Mouse (Mus musculus): ENCODE data around the gene Atg9b.
A peak's percentile ranks its signal among the peaks of the same experiment; 100 is the strongest.

The Atg9b gene

DNA sequence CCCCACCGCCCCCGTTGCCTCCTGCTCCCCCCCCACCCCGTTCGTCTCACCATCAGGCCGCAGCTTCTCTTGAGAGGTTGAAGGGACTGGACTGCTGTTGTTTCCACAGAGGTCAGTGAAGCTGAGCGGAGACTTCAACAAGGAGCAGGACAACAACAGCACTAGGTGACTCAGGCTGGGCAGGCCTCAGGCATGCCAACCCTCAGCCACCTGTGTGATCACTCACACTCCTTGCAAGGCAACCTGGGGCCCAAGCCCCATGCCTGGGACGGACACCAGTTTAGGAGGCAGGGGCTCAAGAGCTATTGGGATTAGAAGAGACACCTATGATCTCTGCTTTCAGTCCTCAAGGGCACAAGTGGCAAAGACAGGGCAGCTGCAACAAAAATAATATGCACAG is at the start of gene Atg9b:
Gene Atg9b (minus strand): TSS at position 280 of the 400 bp plus-strand sequence.
- DNase-seq (ENCODE audit: low spot score): no peak

DNA sequence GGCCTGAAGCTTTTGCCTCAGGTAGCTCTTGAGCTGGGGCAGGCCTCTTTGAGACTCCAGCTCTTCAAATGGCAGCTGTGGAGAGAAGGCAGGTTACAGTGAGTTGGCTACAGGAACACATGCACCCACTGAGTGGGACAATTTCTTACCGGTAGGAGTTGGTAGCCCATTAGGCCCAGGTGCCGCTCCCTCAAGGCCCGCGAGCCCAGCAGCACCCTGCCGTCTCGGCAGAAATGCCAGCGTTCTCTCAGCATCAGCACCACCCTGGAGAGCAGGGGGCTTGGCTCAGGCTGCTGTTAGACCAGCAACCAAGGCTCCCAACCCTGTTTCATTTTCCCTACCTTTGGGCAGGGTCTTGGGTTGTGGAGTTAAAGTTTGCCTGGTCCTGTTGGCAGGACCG is 49.2 kb upstream of the Atg9b start:
- DNase-seq (ENCODE audit: low spot score): no peak

GRCm38 (mm10) chr5:24433993-24434392 is 42.0 kb upstream of the Atg9b start:
- DNase-seq (ENCODE audit: low spot score): no peak

- no peak for DNase-seq (ENCODE audit: low spot score)
These were observed 36.7 kb upstream of the Atg9b start for GRCm38 (mm10) chr5:24428596-24428995.

DNA sequence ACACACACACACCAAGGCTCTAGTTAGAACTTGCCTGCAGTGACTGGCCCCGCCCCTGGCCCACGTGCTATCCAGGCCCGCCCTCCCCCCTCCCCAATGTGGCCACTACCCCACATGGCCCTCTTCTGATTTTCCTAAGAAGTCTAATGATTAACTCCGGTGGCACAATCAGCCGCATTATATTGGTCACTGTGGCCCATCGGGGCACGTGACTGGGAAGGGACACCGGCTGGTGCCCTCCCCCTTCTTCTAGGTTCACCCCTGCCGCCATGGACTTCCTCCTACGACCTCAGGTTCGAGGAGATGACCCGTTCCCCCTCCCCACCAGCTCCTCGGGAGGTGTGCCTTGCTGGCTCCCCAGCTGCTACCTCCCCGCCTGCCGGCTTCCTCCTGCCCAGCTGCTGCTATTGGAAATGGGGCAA is 36.0 kb upstream of the Atg9b start:
- DNase-seq (ENCODE audit: low spot score): no peak

GRCm38 (mm10) chr5:24427285-24427633 is 35.3 kb upstream of the Atg9b start:
- no peak for DNase-seq (ENCODE audit: low spot score)

DNA sequence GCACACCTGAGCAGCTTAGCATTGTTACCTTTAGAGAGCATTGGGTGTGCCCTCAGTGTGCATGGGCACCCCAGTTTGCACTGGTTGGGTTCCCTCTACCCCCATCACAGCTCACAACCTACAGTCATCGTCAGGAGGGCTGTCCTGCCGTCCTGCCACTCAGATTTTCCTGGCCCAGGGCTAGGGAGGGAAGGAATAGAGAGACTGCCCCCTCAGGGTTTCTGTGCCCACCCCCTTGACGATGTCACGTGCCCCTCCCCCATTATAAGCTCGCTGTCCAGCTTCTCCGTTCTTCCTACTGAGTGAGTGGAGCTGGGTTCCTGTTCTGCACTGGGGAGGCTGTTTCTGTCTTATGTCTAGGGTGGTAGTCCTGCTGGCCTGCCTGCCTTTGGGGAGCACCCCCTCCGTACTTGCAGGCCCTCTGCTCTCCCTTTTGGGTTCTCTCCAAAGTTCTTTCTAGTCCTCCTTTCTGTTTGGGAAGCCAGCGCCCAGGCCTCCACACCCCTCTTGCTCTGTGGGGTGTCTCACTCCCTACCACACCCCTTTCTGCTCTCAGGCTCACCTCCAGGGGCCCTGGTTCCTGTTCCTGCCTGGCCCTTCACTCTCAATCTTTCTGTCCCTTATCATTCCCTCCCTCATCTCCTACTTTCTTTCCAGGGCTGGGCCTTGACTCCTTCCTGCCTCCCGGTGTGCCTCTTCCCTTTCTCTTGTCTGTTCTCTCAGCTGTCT is 34.8 kb upstream of the Atg9b start:
- no peak for DNase-seq (ENCODE audit: low spot score)

GRCm38 (mm10) chr5:24426037-24426432 is 34.1 kb upstream of the Atg9b start:
- DNase-seq (ENCODE audit: low spot score): no peak

DNA sequence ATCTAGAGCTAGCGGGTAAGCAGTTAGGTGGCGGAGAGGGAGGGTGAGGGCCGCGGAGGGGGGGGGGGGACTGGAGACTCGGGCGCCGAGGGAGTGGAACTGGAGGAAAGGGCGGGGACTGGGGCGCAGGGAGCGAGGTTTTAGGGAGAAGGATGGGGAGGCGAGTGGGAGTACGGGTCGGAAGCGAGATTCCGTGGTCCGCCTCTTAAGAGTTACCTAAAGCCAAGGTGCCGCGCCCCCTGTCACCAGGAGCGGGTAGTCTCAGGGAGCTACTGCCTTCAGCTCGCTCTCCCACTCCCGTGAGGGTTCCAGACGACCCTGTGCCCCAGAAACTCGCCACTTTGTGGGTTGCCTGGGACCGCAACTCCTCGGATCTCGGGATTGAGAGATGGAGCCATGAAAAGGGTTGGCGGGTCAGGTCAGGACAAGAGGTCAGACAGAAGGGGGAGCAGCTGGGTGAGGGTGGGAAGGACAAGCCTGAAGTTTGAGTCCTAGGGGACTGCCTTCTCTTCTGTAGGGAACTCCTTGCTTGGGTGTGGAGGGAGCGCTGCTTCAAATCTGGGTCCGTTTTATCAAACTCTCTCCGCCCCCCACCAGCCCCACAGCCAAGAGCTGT is 33.6 kb upstream of the Atg9b start:
- DNase-seq (ENCODE audit: low spot score): peak; percentile 39

DNA sequence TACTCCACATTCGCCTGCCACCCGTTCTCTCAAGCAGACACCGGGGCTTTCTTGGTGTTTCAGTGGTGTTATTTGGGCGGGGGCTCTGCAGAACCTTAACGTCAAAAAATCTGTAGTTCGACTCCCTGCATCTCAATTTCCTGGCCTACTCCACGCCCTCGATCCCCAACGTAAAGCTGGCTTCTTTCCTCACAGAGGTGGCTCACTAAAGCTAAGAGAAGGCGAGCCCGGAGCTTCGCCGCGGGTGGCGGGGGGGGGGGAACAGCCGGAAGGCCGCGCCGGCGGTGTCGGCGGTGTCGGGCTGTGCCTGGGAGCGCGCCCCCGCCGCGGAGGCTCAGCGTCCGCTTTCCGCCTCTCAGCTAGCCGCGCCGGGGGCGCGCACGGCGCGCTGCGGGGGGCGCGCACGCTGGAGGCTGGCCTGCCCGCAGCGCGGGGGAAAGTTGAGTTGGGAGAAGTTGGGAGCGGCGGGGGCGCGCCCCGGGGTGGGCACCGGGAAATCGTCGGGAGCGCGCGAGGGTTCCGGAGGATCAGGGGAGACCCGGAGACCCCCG is 33.0 kb upstream of the Atg9b start:
- peak; percentile 76 for DNase-seq (ENCODE audit: low spot score)

DNA sequence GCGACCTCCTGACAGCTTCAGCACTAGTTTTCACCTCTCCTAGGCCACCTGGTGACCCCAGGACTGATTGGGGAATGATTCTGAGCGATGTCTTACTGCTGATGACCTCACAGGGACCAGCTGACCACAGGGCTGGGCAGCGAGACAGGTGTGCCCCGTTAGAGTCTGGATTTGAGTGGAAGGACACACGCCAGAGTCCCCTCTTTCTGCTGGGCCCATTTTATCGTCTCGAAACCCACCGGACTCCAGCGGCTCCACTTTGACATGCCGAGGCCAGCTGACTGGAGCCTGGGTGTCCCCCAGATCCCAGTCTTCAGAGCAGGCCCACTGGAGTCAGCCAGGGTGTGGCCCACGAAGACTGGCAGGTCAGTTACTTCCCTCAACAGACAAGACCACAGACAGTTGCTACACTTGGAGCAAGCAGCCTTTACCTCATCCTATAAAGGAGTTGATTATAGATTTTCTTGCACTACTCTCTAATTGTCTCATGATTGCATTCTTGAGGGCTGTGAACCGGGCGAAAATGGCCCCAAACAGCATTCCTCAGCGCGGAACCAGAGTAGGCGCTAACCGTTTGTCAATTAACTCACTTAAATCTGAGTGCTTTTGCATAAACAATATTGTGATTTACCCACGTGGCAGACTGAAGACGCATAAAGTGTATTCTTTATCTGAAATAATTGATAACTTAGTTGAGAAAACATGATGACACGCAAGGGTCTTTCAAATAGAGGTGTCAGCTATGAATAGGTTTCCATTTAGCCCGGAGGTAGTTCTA is 32.2 kb upstream of the Atg9b start:
- DNase-seq (ENCODE audit: low spot score): no peak

DNA sequence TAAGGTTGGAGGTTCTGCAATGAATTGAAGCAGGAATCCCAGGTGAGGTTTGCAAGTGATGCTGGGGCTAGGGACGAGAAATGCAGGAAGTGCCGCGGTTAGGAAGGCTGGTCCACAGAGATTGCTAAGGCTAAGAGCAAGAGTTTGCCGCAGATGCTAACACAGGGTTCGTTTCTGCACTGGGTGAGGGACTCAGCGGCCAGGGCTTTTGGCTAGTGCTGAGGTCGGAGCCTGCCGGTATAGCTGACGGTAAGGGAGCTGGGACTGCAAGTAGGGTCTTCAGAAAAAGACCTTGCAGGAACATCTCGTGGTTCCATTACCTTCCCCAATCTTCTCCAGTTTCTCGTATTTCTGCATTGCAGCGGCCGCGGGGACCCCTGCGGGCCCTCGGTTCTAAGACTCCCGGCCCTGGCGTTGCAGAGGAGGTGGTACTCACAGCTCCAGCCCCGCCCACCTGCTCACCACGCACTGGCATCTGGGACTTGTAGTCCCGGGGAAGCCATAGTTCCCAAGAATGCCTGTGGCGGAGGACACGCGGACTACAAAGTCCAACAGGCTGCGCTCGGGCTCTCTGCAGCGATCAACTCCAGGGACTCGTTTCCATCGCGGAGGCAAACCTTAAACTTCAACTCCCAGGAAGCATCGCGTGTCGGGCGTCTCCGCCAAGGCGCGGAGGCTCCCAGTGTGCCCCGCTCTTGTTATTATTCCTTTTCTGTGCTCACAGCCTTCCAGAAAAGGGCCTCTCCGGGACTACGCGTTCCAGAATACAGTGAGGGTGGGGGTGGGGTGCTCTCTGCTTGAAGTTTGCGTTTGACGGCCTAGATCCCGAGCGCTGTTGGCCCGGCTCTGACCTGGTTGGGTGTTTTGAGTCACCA is 31.4 kb upstream of the Atg9b start, which contains the start of the genes Cdk5 and Slc4a2:
Gene Cdk5 (minus strand): TSS at position 402 of the 875 bp plus-strand sequence.
Gene Slc4a2 (plus strand): TSS at position 709 of the 875 bp plus-strand sequence.
- peak; percentile 100 for DNase-seq (ENCODE audit: low spot score)

- no peak for DNase-seq (ENCODE audit: low spot score)
These were observed 28.4 kb upstream of the Atg9b start for GRCm38 (mm10) chr5:24420381-24420780.

DNA sequence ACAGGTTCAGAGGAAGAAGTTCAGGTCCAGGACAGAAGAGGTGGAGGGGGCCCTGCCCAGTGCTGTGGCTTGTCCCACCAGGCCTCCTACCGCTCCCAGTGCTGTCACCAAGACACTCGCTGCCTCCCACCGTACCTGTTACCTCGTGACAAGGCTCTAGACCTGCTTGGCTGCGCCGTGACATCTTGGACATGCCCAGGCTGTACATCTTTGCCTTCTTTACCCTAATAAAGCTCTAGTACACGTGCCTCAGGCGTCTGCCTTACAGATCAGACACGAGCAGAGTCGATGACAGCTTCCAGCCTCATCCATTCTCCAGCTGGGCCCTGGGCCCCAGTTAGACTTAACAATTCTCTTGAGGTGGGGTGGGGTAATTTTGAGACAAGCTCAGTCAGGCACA is 25.6 kb upstream of the Atg9b start:
- no peak for DNase-seq (ENCODE audit: low spot score)

GRCm38 (mm10) chr5:24416222-24416736 is 24.3 kb upstream of the Atg9b start:
- peak; percentile 49 for DNase-seq (ENCODE audit: low spot score)

DNA sequence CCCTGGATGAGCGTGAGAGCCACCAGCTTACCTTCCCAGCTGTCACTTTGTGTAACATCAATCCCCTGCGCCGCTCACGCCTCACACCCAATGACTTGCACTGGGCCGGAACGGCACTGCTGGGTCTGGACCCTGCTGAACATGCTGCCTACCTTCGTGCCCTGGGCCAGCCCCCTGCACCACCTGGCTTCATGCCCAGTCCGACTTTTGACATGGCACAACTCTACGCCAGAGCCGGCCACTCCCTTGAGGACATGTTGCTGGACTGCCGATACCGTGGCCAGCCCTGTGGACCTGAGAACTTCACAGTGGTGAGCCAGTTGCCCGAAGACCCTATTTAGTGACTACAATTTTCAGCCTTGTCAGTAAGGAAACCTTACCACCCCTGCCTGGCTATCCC is 22.0 kb upstream of the Atg9b start:
- DNase-seq (ENCODE audit: low spot score): no peak

- no peak for DNase-seq (ENCODE audit: low spot score)
These were observed 21.2 kb upstream of the Atg9b start, which contains the start of gene Asic3 for GRCm38 (mm10) chr5:24413042-24413693. Asic3 (plus strand) TSS chr5:24413392.

DNA sequence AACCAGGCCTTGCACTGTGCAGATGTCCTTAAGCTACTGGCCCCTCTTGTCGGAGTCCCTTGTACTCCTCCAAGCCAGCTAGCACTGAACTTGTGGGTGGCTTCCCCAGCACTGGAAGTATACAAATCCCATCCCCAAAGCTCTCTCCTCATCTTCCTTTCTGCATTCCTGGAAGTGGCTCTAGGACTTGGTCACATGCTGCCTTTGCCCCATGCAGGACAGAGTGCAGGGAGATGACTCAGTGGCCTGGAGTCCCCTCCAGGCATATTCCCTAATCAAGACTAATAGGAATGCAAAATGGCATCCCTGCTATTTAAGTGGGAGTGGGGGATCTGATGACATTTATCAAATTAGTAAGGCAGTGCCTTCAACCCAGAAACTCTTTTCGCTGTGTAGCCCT is 20.1 kb upstream of the Atg9b start:
- peak; percentile 24 for DNase-seq (ENCODE audit: low spot score)

DNA sequence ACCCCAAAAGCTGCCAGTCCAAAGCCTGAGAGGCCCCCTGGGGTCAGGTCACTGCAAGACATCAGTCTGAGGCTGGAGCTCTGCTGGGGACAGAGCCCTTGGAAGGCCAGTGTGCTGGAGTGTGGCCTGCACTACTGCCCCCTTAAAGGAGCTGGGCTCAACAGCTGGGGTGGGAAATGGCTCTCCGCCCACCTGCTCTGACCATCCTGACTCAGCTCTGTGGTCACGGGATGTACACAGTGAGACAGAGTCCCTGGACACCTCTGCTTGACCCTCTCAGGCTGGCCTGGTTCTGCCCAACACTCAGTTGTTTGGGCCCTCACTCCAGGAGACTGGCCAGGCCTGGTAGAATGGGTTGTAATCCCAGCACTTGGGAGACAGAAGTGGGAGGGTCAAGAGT is 17.5 kb upstream of the Atg9b start:
- no peak for DNase-seq (ENCODE audit: low spot score)

DNA sequence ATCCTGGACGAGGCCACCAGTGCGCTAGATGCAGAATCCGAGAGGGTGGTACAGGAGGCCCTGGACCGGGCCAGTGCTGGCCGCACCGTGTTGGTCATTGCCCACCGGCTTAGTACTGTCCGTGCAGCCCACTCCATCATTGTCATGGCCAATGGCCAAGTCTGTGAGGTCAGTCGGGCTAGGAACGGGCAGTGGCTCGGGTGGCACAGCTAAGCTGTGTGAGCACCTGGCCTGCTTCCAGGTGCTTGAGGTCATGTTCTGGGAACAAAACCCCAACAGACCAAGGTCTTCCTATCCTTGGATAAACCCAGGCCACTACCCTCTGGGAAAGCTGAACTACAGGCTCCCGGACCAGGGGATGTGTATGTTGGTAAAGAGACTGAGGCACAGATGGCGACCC is 16.7 kb upstream of the Atg9b start:
- no peak for DNase-seq (ENCODE audit: low spot score)

- DNase-seq (ENCODE audit: low spot score): no peak
These were observed 13.5 kb upstream of the Atg9b start for GRCm38 (mm10) chr5:24405389-24405876.
